Mouse (Mus musculus): Measurements from ENCODE around the gene Zscan10. TPM values are rescaled to one million over a fixed set of nuclear protein-coding genes. Genes with fewer than 3 reads are reported as not detected.

Zscan10 gene
- polyA plus RNA-seq, 1 experiment from 2014 or later: not detected

DNA sequence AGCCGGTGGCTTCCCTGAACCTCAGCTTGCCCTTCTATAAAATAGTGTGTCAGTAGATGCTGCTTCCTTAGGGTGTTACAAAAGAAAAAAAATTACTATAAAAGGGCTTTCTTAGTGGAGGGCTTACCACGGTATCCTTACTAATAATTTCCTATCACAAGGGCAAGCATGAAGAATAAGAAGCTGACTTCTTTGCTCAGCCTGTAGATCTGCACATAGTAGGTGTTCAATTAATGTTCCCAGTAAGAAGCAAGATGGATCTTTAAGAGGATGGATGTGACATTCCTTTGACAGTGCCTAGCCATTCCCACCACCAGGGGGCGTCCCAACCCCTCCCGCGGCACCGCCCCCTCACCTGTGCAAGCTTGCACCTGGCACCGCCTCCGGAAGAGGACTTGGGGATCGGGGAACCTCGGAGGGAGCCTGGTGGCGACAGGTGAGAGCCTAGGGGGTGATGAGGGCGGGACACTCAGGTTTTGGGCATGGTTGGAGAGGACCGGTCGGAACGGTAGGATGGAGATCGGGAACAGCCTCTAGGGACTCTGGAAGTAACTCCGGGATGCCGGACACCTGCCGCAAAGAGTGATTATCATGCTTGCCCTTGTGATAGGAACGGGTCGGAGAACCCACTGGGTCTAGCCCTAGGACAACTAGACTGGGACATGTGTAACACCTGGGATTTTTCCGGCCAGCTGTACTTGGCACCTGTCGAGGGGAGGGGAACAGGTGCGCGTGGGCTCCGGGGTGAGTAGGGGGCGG lies 59.6 kb downstream of the Zscan10 start, which contains the start of gene Bicdl2:
Bicdl2 (plus strand) TSS at position 390 of the 759 bp plus-strand sequence.
- H3K4me2 ChIP-seq (replicated peaks): no peak within 1 kb of the TSS
- no peak within 1 kb of the TSS for H3K4me3 ChIP-seq
- H3K9ac ChIP-seq (replicated peaks): no peak within 1 kb of the TSS

More for the DNA sequence above, 59.6 kb downstream of the Zscan10 start, which contains the start of gene Bicdl2:
- H3K9me3 ChIP-seq: no peaks in the 10 kb centered on the region
- ATAC-seq (replicated peaks): no peak
- 0 out of 2 replicates have a peak, but pooled peaks cover 5% of the 10 kb centered on the region for H3K4me1 ChIP-seq
- no peaks in the 10 kb centered on the region for H3K36me3 ChIP-seq
- H3K27me3 ChIP-seq: peaks cover 41% of the 10 kb centered on the region
- WGBS: 5% methylated on average over 27 of the region's 27 CpGs
- H3K27ac ChIP-seq (replicated peaks): no peak within 1 kb of the TSS

Other genes starting within 250 kb of the Zscan10 start
- not detected in 2 replicates for gene Vmn2r116, start 216.3 kb upstream of the Zscan10 start, polyA plus RNA-seq (2015; fragmentation: Nextera tagmentation; extraction: Ambion mirVana)
- not detected in 2 replicates for gene Vmn2r117, start 121.2 kb upstream of the Zscan10 start, polyA plus RNA-seq (2015; fragmentation: Nextera tagmentation; extraction: Ambion mirVana)
- gene Zfp213, start 36.6 kb upstream of the Zscan10 start, polyA plus RNA-seq (2015; fragmentation: Nextera tagmentation; extraction: Ambion mirVana): 21.0 and 21.5 TPM in 2 replicates
- 26.9 and 30.2 TPM in 2 replicates for gene Zfp13, start 1.4 kb upstream of the Zscan10 start, polyA plus RNA-seq (2015; fragmentation: Nextera tagmentation; extraction: Ambion mirVana)
- 1.3 and 1.7 TPM in 2 replicates for gene Mmp25, start 44.4 kb downstream of the Zscan10 start, polyA plus RNA-seq (2015; fragmentation: Nextera tagmentation; extraction: Ambion mirVana)
- gene Bicdl2, start 59.6 kb downstream of the Zscan10 start, polyA plus RNA-seq (2015; fragmentation: Nextera tagmentation; extraction: Ambion mirVana): 0.22 TPM in 1 of 2 replicates, not detected in the other
- 90.3 and 92.0 TPM in 2 replicates for gene Hcfc1r1, start 72.7 kb downstream of the Zscan10 start, polyA plus RNA-seq (2015; fragmentation: Nextera tagmentation; extraction: Ambion mirVana)
- 39.4 and 39.5 TPM in 2 replicates for gene Thoc6, start 73.0 kb downstream of the Zscan10 start, polyA plus RNA-seq (2015; fragmentation: Nextera tagmentation; extraction: Ambion mirVana)
- 3.6 and 5.5 TPM in 2 replicates for gene Tnfrsf12a, start 76.6 kb downstream of the Zscan10 start, polyA plus RNA-seq (2015; fragmentation: Nextera tagmentation; extraction: Ambion mirVana)
- 0.42 and 0.50 TPM in 2 replicates for gene Cldn6, start 78.4 kb downstream of the Zscan10 start, polyA plus RNA-seq (2015; fragmentation: Nextera tagmentation; extraction: Ambion mirVana)
- gene Cldn9, start 83.2 kb downstream of the Zscan10 start, polyA plus RNA-seq (2015; fragmentation: Nextera tagmentation; extraction: Ambion mirVana): 1.2 TPM in 2 replicates
- gene 1520401A03Rik, start 121.9 kb downstream of the Zscan10 start, polyA plus RNA-seq (2015; fragmentation: Nextera tagmentation; extraction: Ambion mirVana): not detected in 2 replicates
- 26.7 and 28.4 TPM in 2 replicates for gene Pkmyt1, start 125.5 kb downstream of the Zscan10 start, polyA plus RNA-seq (2015; fragmentation: Nextera tagmentation; extraction: Ambion mirVana)
- gene Paqr4, start 140.0 kb downstream of the Zscan10 start, polyA plus RNA-seq (2015; fragmentation: Nextera tagmentation; extraction: Ambion mirVana): 39.4 and 39.7 TPM in 2 replicates
- 0.48 and 0.50 TPM in 2 replicates for gene Kremen2, start 145.0 kb downstream of the Zscan10 start, polyA plus RNA-seq (2015; fragmentation: Nextera tagmentation; extraction: Ambion mirVana)
- gene Flywch1, start 170.7 kb downstream of the Zscan10 start, polyA plus RNA-seq (2015; fragmentation: Nextera tagmentation; extraction: Ambion mirVana): 162 and 164 TPM in 2 replicates
- gene Flywch2, start 185.2 kb downstream of the Zscan10 start, polyA plus RNA-seq (2015; fragmentation: Nextera tagmentation; extraction: Ambion mirVana): 30.7 and 31.9 TPM in 2 replicates
- gene Srrm2, start 189.7 kb downstream of the Zscan10 start, polyA plus RNA-seq (2015; fragmentation: Nextera tagmentation; extraction: Ambion mirVana): 562 and 569 TPM in 2 replicates
- 1,149 and 1,206 TPM in 2 replicates for gene Elob, start 228.3 kb downstream of the Zscan10 start, polyA plus RNA-seq (2015; fragmentation: Nextera tagmentation; extraction: Ambion mirVana)
- gene Prss33, start 235.2 kb downstream of the Zscan10 start, polyA plus RNA-seq (2015; fragmentation: Nextera tagmentation; extraction: Ambion mirVana): not detected in 2 replicates
- not detected in 2 replicates for gene Prss32, start 243.0 kb downstream of the Zscan10 start, polyA plus RNA-seq (2015; fragmentation: Nextera tagmentation; extraction: Ambion mirVana)
- 0.52 and 1.0 TPM in 2 replicates for gene Prss41, start 243.3 kb downstream of the Zscan10 start, polyA plus RNA-seq (2015; fragmentation: Nextera tagmentation; extraction: Ambion mirVana)

Measured in forebrain, embryonic 15.5 days (tissue).